Mouse (Mus musculus) MEL (cell line): ENCODE results near the gene Rpl9. TPM values are rescaled to one million over a fixed set of nuclear protein-coding genes. Genes with fewer than 3 reads are reported as not detected.

Source experiments
- polyA plus RNA-seq, 2 experiments: library from polyadenylated mRNA; stranded (reverse) in 1 of 2; unstranded in 1 of 2; fragments of >175 nt in 1 of 2; fragments of >200 nt in 1 of 2; gene quantifications; 2 replicates each; pipeline versions ENCODE4 v1.2.1 to v1.2.4; 2012; ENCODE audit warnings: low replicate concordance in 2 of 2, low read depth in 1 of 2; ENCODE audit not compliant: insufficient read length in 2 of 2, insufficient read depth in 1 of 2, missing spikeins in 1 of 2
- total RNA-seq: library from RNA; depleted of rRNA; stranded (reverse); fragments of 300-350 nt; gene quantifications from 2 replicates; pipeline ENCODE4 v1.2.3, GENCODE M21; 2012; rRNA removed

Rpl9 gene
- total and polyA plus RNA-seq, 3 experiments = 1,251 to 2,181 TPM; not detected in 1

Other genes with a start within 250 kb of the Rpl9 start
- gene Wdr19, start 191.7 kb downstream of the Rpl9 start, total RNA-seq = 0.27 and 0.52 TPM in 2 replicates
- under 1 TPM in 1 of 2 experiments, not detected in 1; 0.81 TPM for gene Wdr19, start 191.7 kb downstream of the Rpl9 start, polyA plus RNA-seq
- 50.2 and 50.6 TPM in 2 replicates for gene Rfc1, start 55.8 kb downstream of the Rpl9 start, total RNA-seq
- 1,000 to 10,000 TPM in 1 of 2 experiments, 10 to 100 TPM in 1; 51.5 to 2,723 TPM for gene Rfc1, start 55.8 kb downstream of the Rpl9 start, polyA plus RNA-seq
- not detected in 2 replicates for gene Klb, start 43.1 kb downstream of the Rpl9 start, total RNA-seq
- under 1 TPM in 1 of 2 experiments, not detected in 1; 0.04 TPM for gene Klb, start 43.1 kb downstream of the Rpl9 start, polyA plus RNA-seq
- 52.4 and 55.3 TPM in 2 replicates for gene Lias, start 53 bp upstream of the Rpl9 start, total RNA-seq
- 10 to 100 TPM in 1 of 2 experiments, not detected in 1; 47.1 TPM for gene Lias, start 53 bp upstream of the Rpl9 start, polyA plus RNA-seq
- gene Ugdh, start 44.5 kb upstream of the Rpl9 start, total RNA-seq = 9.5 and 10.2 TPM in 2 replicates
- gene Ugdh, start 44.5 kb upstream of the Rpl9 start, polyA plus RNA-seq = 10 to 100 TPM in 1 of 2 experiments, not detected in 1; 31.3 TPM
- not detected in 2 replicates for gene Gm43552, start 101.4 kb upstream of the Rpl9 start, total RNA-seq
- 1 to 10 TPM in 1 of 2 experiments, not detected in 1; 1.7 TPM for gene Gm43552, start 101.4 kb upstream of the Rpl9 start, polyA plus RNA-seq
- gene Smim14, start 145.7 kb upstream of the Rpl9 start, total RNA-seq = 17.9 and 18.8 TPM in 2 replicates
- gene Smim14, start 145.7 kb upstream of the Rpl9 start, polyA plus RNA-seq = 10 to 100 TPM in 1 of 2 experiments, not detected in 1; 29.8 TPM
- 52.9 and 65.5 TPM in 2 replicates for gene Ube2k, start 145.8 kb upstream of the Rpl9 start, total RNA-seq
- gene Ube2k, start 145.8 kb upstream of the Rpl9 start, polyA plus RNA-seq = 100 to 1,000 TPM in 1 of 2 experiments, not detected in 1; 231 TPM